Mouse (Mus musculus): Measurements from ENCODE around the gene Prkce. TPM values are rescaled to one million over a fixed set of nuclear protein-coding genes. Genes with fewer than 3 reads are reported as not detected.

Gene Prkce
- polyA plus RNA-seq, 1 experiment from 2014 or later: 5.5 TPM

DNA sequence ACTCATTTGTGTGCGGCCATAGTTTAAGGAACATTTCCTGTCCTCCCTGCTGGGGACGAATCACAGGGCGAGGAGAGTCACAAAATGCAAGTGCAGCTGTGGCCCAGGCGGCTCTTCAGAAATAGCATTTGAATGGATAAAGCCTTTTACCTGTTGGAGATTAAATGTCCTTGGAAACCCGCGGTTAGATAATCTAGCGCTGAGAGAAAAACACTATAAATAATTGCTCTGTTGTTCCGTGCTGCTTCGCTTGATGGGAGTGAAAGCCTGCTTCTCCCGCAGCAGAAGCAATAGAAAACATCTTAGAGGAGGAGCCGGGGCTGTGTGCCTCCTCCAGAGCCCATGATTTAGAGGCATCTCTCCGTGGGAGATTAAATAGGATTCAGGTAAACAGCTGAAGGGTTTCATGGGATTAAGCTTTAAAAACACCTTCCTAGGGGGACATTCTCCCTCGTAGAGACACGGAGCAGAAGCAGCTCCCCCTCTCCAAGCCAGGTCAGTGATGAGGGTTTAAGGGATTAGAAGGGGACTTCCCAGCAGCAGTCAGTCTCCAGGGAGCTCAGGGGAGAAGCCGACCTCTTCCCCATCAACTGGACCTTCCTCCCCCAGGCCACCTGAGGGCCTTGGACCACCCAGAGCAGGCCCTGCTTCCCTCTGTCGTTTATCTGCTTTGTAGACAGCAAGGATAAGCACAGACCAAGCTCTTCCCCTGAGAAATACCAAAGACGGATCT, 212.0 kb downstream of the Prkce start:
- H3K36me3 ChIP-seq (ENCODE audit: insufficient read depth, low read length): no peaks in the 10 kb centered on the region
- ATAC-seq (ENCODE audit: low FRiP score, low TSS enrichment): no peak
- no peaks in the 10 kb centered on the region for H3K9me3 ChIP-seq (ENCODE audit: low read length)
- H3K27me3 ChIP-seq (ENCODE audit: insufficient read depth, low read length): no peaks in the 10 kb centered on the region
- H3K4me3 ChIP-seq (ENCODE audit: low read length): no peak overlapping the region
- 0 out of 2 replicates have a peak overlapping the region, but pooled peaks have one; percentile 32 for H3K9ac ChIP-seq (replicated peaks; ENCODE audit: low read length)
- peak overlapping the region; percentile 8 for H3K27ac ChIP-seq (ENCODE audit: low read length)
- 14% methylated on average over 17 of the region's 17 CpGs for WGBS
- H3K4me2 ChIP-seq (replicated peaks; ENCODE audit: low read depth, low read length): 0 out of 2 replicates have a peak overlapping the region, but pooled peaks have one; percentile 13
- peaks cover 58% of the 10 kb centered on the region for H3K4me1 ChIP-seq (ENCODE audit: insufficient read depth, low read length)

DNA sequence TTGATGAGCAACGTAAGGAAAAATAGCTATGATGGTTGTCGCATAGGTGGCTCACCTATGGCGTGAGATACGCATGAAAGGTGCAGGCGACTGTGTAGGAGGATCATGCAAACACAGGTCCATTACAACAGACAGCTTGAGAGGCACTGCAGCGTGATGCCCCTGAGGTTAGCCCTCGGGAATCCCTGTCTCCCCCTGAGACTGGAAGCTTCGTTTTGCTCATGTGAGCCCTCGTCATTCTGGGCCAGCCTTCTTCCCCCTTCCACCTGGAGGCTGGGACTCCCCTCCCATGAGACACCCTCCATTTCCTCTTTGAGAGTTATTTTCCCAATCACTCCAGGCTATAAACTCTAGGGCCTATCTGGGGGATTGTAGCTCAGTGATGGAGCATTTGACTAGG, 213.9 kb downstream of the Prkce start:
- WGBS: 63% methylated on average over 9 of the region's 9 CpGs
- ATAC-seq (ENCODE audit: low FRiP score, low TSS enrichment): no peak

DNA sequence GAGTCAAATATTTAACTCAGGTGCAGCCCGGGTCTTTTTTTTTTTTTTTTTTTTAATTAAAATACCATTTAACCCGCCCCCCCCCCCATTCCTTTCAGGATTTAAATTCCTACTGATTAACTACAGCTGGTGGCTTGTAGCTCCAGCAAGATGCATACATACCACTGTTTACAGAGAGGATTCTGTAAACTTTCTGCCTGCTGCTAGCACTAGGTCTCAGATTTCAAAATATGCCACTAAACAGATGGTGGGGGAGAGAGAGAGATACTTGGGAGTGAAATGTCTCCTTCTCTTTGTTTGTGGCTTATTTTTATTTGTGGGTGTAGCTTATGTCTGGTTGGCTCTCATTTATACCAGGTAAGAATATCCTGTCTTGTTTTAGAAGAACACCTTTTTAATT, 215.3 kb downstream of the Prkce start:
- Histone ChIP-seq H3K4me2 (replicated peaks; ENCODE audit: low read depth, low read length) (no peak overlapping the region), H3K36me3 (ENCODE audit: insufficient read depth, low read length) (no peaks in the 10 kb centered on the region), H3K4me1 (ENCODE audit: insufficient read depth, low read length) (peaks cover 51% of the 10 kb centered on the region), H3K27me3 (ENCODE audit: insufficient read depth, low read length) (no peaks in the 10 kb centered on the region), H3K9me3 (ENCODE audit: low read length) (no peaks in the 10 kb centered on the region), H3K4me3 (ENCODE audit: low read length) (no peak overlapping the region), H3K9ac (replicated peaks; ENCODE audit: low read length) (no peak overlapping the region), H3K27ac (ENCODE audit: low read length) (0 out of 2 replicates have a peak overlapping the region, but pooled peaks have one; percentile 30)
- 17% methylated on average over 2 of the region's 2 CpGs for WGBS
- no peak; the same call in 1 of the 2 replicates for ATAC-seq (ENCODE audit: low FRiP score, low TSS enrichment)

More for the DNA sequence above, 213.9 kb downstream of the Prkce start:
- Histone ChIP-seq H3K9ac (replicated peaks; ENCODE audit: low read length) (no peak overlapping the region), H3K27me3 (ENCODE audit: insufficient read depth, low read length) (no peaks in the 10 kb centered on the region), H3K4me1 (ENCODE audit: insufficient read depth, low read length) (peaks cover 52% of the 10 kb centered on the region), H3K4me3 (ENCODE audit: low read length) (no peak overlapping the region), H3K27ac (ENCODE audit: low read length) (no peak overlapping the region), H3K9me3 (ENCODE audit: low read length) (no peaks in the 10 kb centered on the region), H3K4me2 (replicated peaks; ENCODE audit: low read depth, low read length) (no peak overlapping the region), H3K36me3 (ENCODE audit: insufficient read depth, low read length) (no peaks in the 10 kb centered on the region)

DNA sequence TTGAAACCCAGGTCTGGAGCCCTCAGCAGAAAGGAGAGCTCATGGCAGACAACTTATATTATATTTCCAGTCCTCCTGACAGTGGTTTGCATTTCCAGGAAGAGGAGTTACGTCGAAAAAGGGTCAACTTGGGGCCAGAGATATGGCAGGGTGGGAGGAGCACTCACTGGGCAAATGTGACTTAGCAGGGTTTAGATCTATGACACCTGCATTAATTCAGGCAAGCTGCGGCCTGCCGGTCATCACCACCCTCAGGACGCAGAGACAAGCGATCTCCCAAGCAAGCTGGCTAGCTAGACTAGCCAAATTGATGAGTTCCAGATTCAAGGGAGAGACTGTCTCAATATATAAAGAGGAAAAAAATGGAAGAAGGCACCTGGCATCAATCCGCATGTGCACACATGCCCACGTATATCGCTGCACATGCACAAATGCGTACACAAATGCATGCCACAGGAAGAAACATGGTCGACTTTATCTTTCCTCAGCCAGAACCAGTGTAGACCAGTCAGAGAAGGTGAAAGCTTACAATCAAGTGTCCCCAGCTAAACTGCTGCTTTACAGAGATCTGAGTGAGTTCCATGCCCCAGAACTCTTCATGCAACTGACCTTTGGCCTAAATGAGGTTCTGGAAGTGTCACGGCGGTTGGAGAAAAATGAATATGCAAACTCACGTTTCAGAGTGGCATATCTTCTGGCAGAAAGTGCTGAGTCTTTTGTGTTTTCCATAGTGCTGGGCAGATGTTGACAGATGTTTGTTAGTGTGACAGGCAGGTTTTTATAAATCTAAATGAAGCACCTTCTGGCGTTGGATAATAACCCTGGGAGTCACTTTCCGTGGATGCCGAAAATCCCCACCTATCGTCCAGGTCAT, 216.4 kb downstream of the Prkce start:
- Histone ChIP-seq H3K9ac (replicated peaks; ENCODE audit: low read length) (no peak overlapping the region), H3K27ac (ENCODE audit: low read length) (no peak overlapping the region), H3K4me1 (ENCODE audit: insufficient read depth, low read length) (peaks cover 43% of the 10 kb centered on the region), H3K9me3 (ENCODE audit: low read length) (no peaks in the 10 kb centered on the region), H3K4me3 (ENCODE audit: low read length) (no peak overlapping the region), H3K36me3 (ENCODE audit: insufficient read depth, low read length) (no peaks in the 10 kb centered on the region), H3K27me3 (ENCODE audit: insufficient read depth, low read length) (no peaks in the 10 kb centered on the region), H3K4me2 (replicated peaks; ENCODE audit: low read depth, low read length) (no peak overlapping the region)
- ATAC-seq (ENCODE audit: low FRiP score, low TSS enrichment): no peak
- WGBS: 78% methylated on average over 18 of the region's 18 CpGs

DNA sequence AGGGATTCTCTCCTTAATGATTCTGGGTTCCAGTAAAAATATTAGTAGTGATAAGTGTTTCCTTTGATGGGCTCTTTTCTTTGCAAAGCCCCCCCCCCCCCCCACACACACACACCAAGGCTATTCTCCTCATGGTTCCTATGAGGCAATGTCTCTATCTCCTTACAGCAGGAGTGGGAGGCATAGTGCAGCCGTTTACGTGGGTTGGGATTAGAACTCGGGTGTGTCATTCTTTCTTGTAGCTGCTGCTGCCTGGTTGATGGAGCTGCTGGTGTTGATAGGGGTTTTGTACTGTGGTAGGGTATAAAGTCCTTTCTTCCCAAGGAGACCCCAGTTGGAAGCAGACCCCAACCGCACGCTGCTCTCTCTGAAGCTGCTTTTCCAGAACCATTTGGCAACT, 224.9 kb downstream of the Prkce start:
- H3K4me1 ChIP-seq (ENCODE audit: insufficient read depth, low read length): peaks cover 8% of the 10 kb centered on the region; the same call in 1 of the 2 replicates
- H3K27ac ChIP-seq (ENCODE audit: low read length): no peak overlapping the region
- no peaks in the 10 kb centered on the region for H3K9me3 ChIP-seq (ENCODE audit: low read length)
- no peak overlapping the region for H3K4me2 ChIP-seq (replicated peaks; ENCODE audit: low read depth, low read length)
- no peak for ATAC-seq (ENCODE audit: low FRiP score, low TSS enrichment)
- H3K9ac ChIP-seq (replicated peaks; ENCODE audit: low read length): no peak overlapping the region
- no peak overlapping the region for H3K4me3 ChIP-seq (ENCODE audit: low read length)
- H3K36me3 ChIP-seq (ENCODE audit: insufficient read depth, low read length): no peaks in the 10 kb centered on the region
- 87% methylated on average over 5 of the region's 5 CpGs for WGBS
- no peaks in the 10 kb centered on the region for H3K27me3 ChIP-seq (ENCODE audit: insufficient read depth, low read length)

DNA sequence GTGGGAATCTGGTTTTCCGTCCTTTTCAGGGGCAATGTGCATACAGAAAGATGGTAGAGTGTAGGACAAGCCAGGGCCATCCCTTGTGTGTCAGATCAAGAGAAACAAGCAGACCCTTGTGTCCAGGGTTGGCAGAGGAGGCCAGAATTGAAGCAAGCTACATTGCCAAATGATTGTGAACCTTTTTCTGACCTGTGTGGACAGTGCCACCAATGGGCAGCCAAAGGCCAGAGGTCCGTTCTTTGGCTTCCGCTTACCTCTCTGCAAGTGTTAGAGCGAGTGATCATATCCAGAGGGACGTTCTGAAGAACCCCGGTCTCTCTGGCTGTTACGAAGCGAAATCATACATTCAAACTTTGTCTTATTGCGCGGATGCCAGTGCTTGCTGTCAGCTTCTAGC, 225.6 kb downstream of the Prkce start:
- Histone ChIP-seq H3K4me2 (replicated peaks; ENCODE audit: low read depth, low read length) (no peak overlapping the region), H3K27ac (ENCODE audit: low read length) (no peak overlapping the region), H3K36me3 (ENCODE audit: insufficient read depth, low read length) (no peaks in the 10 kb centered on the region), H3K9me3 (ENCODE audit: low read length) (no peaks in the 10 kb centered on the region), H3K4me3 (ENCODE audit: low read length) (no peak overlapping the region), H3K4me1 (ENCODE audit: insufficient read depth, low read length) (peaks cover 8% of the 10 kb centered on the region; the same call in 1 of the 2 replicates), H3K27me3 (ENCODE audit: insufficient read depth, low read length) (no peaks in the 10 kb centered on the region), H3K9ac (replicated peaks; ENCODE audit: low read length) (no peak overlapping the region)
- 95% methylated on average over 10 of the region's 10 CpGs for WGBS
- no peak for ATAC-seq (ENCODE audit: low FRiP score, low TSS enrichment)

DNA sequence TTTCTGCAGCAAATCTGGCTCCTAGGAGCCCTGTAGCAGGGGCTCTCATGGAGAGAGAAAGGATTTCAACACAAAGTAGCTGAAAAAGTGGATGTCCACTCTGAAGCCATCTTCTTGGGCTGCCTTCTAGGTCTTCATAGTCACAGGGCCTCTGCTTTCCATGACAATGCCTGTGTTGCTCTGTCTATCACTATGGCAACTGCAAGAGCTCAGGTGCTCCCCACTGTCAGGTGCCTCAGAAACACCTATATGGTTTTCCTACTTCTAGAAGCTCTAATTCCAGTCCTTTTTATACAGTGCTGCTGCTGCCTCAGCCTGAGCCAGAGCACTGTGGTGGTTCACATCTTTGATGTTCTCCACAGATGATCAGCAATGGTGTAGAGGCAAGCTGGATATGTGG, 229.5 kb downstream of the Prkce start:
- H3K9ac ChIP-seq (replicated peaks; ENCODE audit: low read length): no peak overlapping the region
- no peak overlapping the region for H3K27ac ChIP-seq (ENCODE audit: low read length)
- no peaks in the 10 kb centered on the region for H3K36me3 ChIP-seq (ENCODE audit: insufficient read depth, low read length)
- no peaks in the 10 kb centered on the region for H3K27me3 ChIP-seq (ENCODE audit: insufficient read depth, low read length)
- H3K4me3 ChIP-seq (ENCODE audit: low read length): no peak overlapping the region
- peaks cover 10% of the 10 kb centered on the region; the same call in 1 of the 2 replicates for H3K4me1 ChIP-seq (ENCODE audit: insufficient read depth, low read length)
- ATAC-seq (ENCODE audit: low FRiP score, low TSS enrichment): no peak
- H3K9me3 ChIP-seq (ENCODE audit: low read length): no peaks in the 10 kb centered on the region
- H3K4me2 ChIP-seq (replicated peaks; ENCODE audit: low read depth, low read length): no peak overlapping the region

DNA sequence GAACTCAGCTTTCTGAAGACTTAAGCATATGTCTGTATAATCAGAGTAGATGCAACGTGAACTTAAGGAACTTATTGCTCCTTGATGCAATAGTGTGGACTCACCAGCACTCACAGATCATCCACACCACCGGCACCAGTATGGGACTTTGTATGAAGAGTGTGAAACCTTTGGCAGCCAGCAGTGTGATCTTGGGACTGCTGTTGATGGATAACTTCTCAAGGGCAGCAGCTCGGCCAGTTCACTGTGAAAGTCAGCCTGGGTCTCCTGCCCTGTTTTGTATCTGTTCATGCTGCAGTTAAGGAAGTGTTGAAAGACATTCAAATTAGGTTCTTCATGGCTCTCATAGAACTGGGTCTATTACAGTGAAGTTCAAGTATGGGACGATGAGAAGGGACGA, 230.1 kb downstream of the Prkce start:
- Histone ChIP-seq H3K27ac (ENCODE audit: low read length) (no peak overlapping the region), H3K9ac (replicated peaks; ENCODE audit: low read length) (no peak overlapping the region), H3K36me3 (ENCODE audit: insufficient read depth, low read length) (no peaks in the 10 kb centered on the region), H3K27me3 (ENCODE audit: insufficient read depth, low read length) (no peaks in the 10 kb centered on the region), H3K4me3 (ENCODE audit: low read length) (no peak overlapping the region), H3K4me2 (replicated peaks; ENCODE audit: low read depth, low read length) (no peak overlapping the region), H3K9me3 (ENCODE audit: low read length) (no peaks in the 10 kb centered on the region), H3K4me1 (ENCODE audit: insufficient read depth, low read length) (peaks cover 10% of the 10 kb centered on the region; the same call in 1 of the 2 replicates)
- ATAC-seq (ENCODE audit: low FRiP score, low TSS enrichment): no peak
- 77% methylated on average over 5 of the region's 5 CpGs for WGBS

DNA sequence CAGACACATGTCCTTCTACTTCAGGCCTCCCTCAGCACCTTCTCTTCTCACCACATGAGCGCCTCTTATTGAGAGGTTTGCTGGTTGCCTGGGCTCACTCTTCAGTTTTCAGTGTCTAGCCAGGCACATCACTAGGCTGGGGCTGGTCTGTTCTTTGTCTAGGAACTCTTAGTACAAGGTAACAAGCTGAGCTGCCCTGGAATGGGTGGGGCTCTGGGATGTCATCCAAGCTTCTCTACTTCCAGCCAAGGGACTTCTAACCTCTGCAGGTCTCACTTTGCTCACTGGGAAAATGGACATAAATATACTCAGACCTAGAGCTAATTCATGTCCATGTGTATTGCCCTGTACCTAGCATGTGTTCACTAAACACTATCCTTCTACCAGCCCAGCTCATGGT, 230.6 kb downstream of the Prkce start:
- H3K4me1 ChIP-seq (ENCODE audit: insufficient read depth, low read length): peaks cover 10% of the 10 kb centered on the region; the same call in 1 of the 2 replicates
- H3K9me3 ChIP-seq (ENCODE audit: low read length): no peaks in the 10 kb centered on the region
- H3K4me2 ChIP-seq (replicated peaks; ENCODE audit: low read depth, low read length): no peak overlapping the region
- no peaks in the 10 kb centered on the region for H3K36me3 ChIP-seq (ENCODE audit: insufficient read depth, low read length)
- no peak for ATAC-seq (ENCODE audit: low FRiP score, low TSS enrichment)
- no peaks in the 10 kb centered on the region for H3K27me3 ChIP-seq (ENCODE audit: insufficient read depth, low read length)
- H3K27ac ChIP-seq (ENCODE audit: low read length): no peak overlapping the region
- no peak overlapping the region for H3K9ac ChIP-seq (replicated peaks; ENCODE audit: low read length)
- H3K4me3 ChIP-seq (ENCODE audit: low read length): no peak overlapping the region
- WGBS: 93% methylated on average over 1 of the region's 1 CpGs

DNA sequence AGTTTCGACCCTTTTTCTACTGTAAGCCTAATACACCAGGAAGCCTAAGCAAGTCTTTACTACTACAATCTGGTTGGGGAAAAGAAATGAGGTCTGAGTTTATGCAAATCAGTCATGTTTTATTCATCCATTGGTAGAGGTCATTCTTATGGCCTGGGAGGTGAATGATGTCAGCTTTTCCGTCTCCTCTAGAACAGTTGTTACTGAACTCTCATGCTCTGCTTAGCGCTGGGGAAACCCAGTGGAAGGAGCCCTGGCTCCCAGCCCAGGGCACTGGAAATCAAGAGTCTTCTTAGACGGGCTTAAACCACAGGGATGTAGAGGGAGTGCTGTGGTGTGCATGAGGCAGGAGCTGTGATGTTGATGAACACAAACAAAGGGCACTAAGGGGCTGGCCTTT, 232.4 kb downstream of the Prkce start:
- H3K9me3 ChIP-seq (ENCODE audit: low read length): no peaks in the 10 kb centered on the region
- H3K4me1 ChIP-seq (ENCODE audit: insufficient read depth, low read length): peaks cover 14% of the 10 kb centered on the region
- H3K9ac ChIP-seq (replicated peaks; ENCODE audit: low read length): no peak overlapping the region
- no peaks in the 10 kb centered on the region for H3K27me3 ChIP-seq (ENCODE audit: insufficient read depth, low read length)
- H3K4me3 ChIP-seq (ENCODE audit: low read length): no peak overlapping the region
- H3K36me3 ChIP-seq (ENCODE audit: insufficient read depth, low read length): no peaks in the 10 kb centered on the region
- H3K27ac ChIP-seq (ENCODE audit: low read length): no peak overlapping the region
- 62% methylated on average over 4 of the region's 4 CpGs for WGBS
- H3K4me2 ChIP-seq (replicated peaks; ENCODE audit: low read depth, low read length): no peak overlapping the region
- ATAC-seq (ENCODE audit: low FRiP score, low TSS enrichment): no peak
